Mouse (Mus musculus): ENCODE measurements around the gene Ankrd11. TPM values are rescaled to one million over a fixed set of nuclear protein-coding genes. Genes with fewer than 3 reads are reported as not detected.

The Ankrd11 gene
- total RNA-seq, 2 experiments from 2014 or later, result 83.6 to 84.5 TPM

GRCm38 (mm10) chr8:122903002-122903401, 139.1 kb downstream of the Ankrd11 start:
- DNase-seq, result no peak
- intact Hi-C loops (cut with DNase I), result loop anchor here (10.0 kb wide), 1 partner anchor 292 kb away; no protein-coding TSS in a partner anchor

GRCm38 (mm10) chr8:122902581-122902980, 139.5 kb downstream of the Ankrd11 start:
- intact Hi-C loops (cut with DNase I), result loop anchor here (10.0 kb wide), 1 partner anchor 292 kb away; no protein-coding TSS in a partner anchor
- DNase-seq, result no peak

GRCm38 (mm10) chr8:122901892-122902515, 140.1 kb downstream of the Ankrd11 start:
- intact Hi-C loops (cut with DNase I), result loop anchor here (10.0 kb wide), 1 partner anchor 293 kb away; no protein-coding TSS in a partner anchor
- no peak for DNase-seq

GRCm38 (mm10) chr8:122901476-122901875, 140.6 kb downstream of the Ankrd11 start:
- intact Hi-C loops (cut with DNase I), result loop anchor here (10.0 kb wide), 1 partner anchor 293 kb away; no protein-coding TSS in a partner anchor
- no peak for DNase-seq

GRCm38 (mm10) chr8:122899085-122899484, 143.0 kb downstream of the Ankrd11 start:
- no peak for DNase-seq
- intact Hi-C loops (cut with DNase I), result no loop called here

GRCm38 (mm10) chr8:122898473-122898872, 143.6 kb downstream of the Ankrd11 start:
- intact Hi-C loops (cut with DNase I), result no loop called here
- no peak for DNase-seq

- no peak for DNase-seq
- intact Hi-C loops (cut with DNase I), result no loop called here
These were observed 144.1 kb downstream of the Ankrd11 start for GRCm38 (mm10) chr8:122898018-122898417.

GRCm38 (mm10) chr8:122897200-122897599, 144.9 kb downstream of the Ankrd11 start:
- intact Hi-C loops (cut with DNase I), result no loop called here
- DNase-seq, result no peak

- intact Hi-C loops (cut with DNase I), result no loop called here
- DNase-seq, result no peak
These were observed 145.8 kb downstream of the Ankrd11 start for GRCm38 (mm10) chr8:122896317-122896716.

GRCm38 (mm10) chr8:122893451-122893850, 148.6 kb downstream of the Ankrd11 start:
- DNase-seq, result no peak
- intact Hi-C loops (cut with DNase I), result loop anchor here (5.0 kb wide), 1 partner anchor 56 kb away; no protein-coding TSS in a partner anchor

- intact Hi-C loops (cut with DNase I), result loop anchor here (5.0 kb wide), 1 partner anchor 54 kb away; no protein-coding TSS in a partner anchor
- DNase-seq, result no peak
These were observed 150.6 kb downstream of the Ankrd11 start for GRCm38 (mm10) chr8:122891440-122891839.

- intact Hi-C loops (cut with DNase I), result no loop called here
- no peak for DNase-seq
These were observed 158.4 kb downstream of the Ankrd11 start for GRCm38 (mm10) chr8:122883671-122884070.

- intact Hi-C loops (cut with DNase I), result no loop called here
- no peak for DNase-seq
These were observed 161.8 kb downstream of the Ankrd11 start for GRCm38 (mm10) chr8:122880302-122880701.

GRCm38 (mm10) chr8:122878231-122878630, 163.8 kb downstream of the Ankrd11 start:
- intact Hi-C loops (cut with DNase I), result no loop called here

GRCm38 (mm10) chr8:122875186-122875585, 166.9 kb downstream of the Ankrd11 start:
- DNase-seq, result no peak

More at GRCm38 (mm10) chr8:122878231-122878630, 163.8 kb downstream of the Ankrd11 start:
- no peak for DNase-seq

GRCm38 (mm10) chr8:122873171-122873570, 168.9 kb downstream of the Ankrd11 start:
- intact Hi-C loops (cut with DNase I), result no loop called here
- DNase-seq, result no peak

More at GRCm38 (mm10) chr8:122875186-122875585, 166.9 kb downstream of the Ankrd11 start:
- intact Hi-C loops (cut with DNase I), result no loop called here

GRCm38 (mm10) chr8:122871663-122872062, 170.4 kb downstream of the Ankrd11 start:
- no peak for DNase-seq
- intact Hi-C loops (cut with DNase I), result no loop called here

- intact Hi-C loops (cut with DNase I), result no loop called here
These were observed 171.7 kb downstream of the Ankrd11 start for GRCm38 (mm10) chr8:122870377-122870863.

GRCm38 (mm10) chr8:122867982-122868381, 174.1 kb downstream of the Ankrd11 start:
- no peak for DNase-seq
- intact Hi-C loops (cut with DNase I), result no loop called here

More at GRCm38 (mm10) chr8:122870377-122870863, 171.7 kb downstream of the Ankrd11 start:
- DNase-seq, result peak; percentile 26 to 41

- DNase-seq, result no peak
- intact Hi-C loops (cut with DNase I), result no loop called here
These were observed 175.8 kb downstream of the Ankrd11 start for GRCm38 (mm10) chr8:122866231-122866630.

- intact Hi-C loops (cut with DNase I), result no loop called here
- peak in 1 of 2 experiments; percentile 28 for DNase-seq
These were observed 176.6 kb downstream of the Ankrd11 start for GRCm38 (mm10) chr8:122865441-122865840.

- DNase-seq, result no peak
- intact Hi-C loops (cut with DNase I), result no loop called here
These were observed 177.4 kb downstream of the Ankrd11 start for GRCm38 (mm10) chr8:122864719-122865129.

All from heart, postnatal 10 days (tissue).